Mouse (Mus musculus) CH12.LX (cell line): ENCODE measurements around the gene Rnf123. TPM values are rescaled to one million over a fixed set of nuclear protein-coding genes. Genes with fewer than 3 reads are reported as not detected.
A peak's percentile ranks its signal among the peaks of the same experiment; 100 is the strongest.

Experiments
- DNase-seq: peaks from one replicate; pipeline ENCODE4 v3.0.0-alpha.2; 2013; ENCODE audit errors: extremely low read depth
- H3K27ac ChIP-seq: 2 replicates; pipeline ENCODE4 v1.5.1; 2012; ENCODE audit warnings: low read depth, mild to moderate bottlenecking, control low read depth, moderate library complexity; ENCODE audit not compliant: insufficient read depth
- H3K27me3 ChIP-seq: replicated peaks from 2 replicates; pipeline ENCODE3; 2012; ENCODE audit warnings: inconsistent platforms
- H3K36me3 ChIP-seq, 2 experiments: replicated peaks in 1 of 2; 2 replicates each; pipeline versions ENCODE3 to v1.6.1; 2012; ENCODE audit warnings: inconsistent platforms in 1 of 2, low read length in 1 of 2, mild to moderate bottlenecking in 1 of 2, mixed read lengths in 1 of 2, moderate library complexity in 1 of 2; ENCODE audit not compliant: control insufficient read depth in 1 of 2, insufficient read depth in 1 of 2
- H3K4me1 ChIP-seq, 2 experiments: 2 replicates each; pipeline ENCODE4 v1.6.1; 2012; ENCODE audit warnings: inconsistent platforms in 1 of 2, moderate library complexity in 1 of 2; ENCODE audit not compliant: insufficient read depth in 2 of 2, control insufficient read depth in 1 of 2
- H3K4me2 ChIP-seq: 2 replicates; pipeline ENCODE4 v1.6.1; 2012; ENCODE audit warnings: low read depth, mild to moderate bottlenecking, control low read depth; ENCODE audit not compliant: poor library complexity, insufficient read depth, severe bottlenecking
- H3K4me3 ChIP-seq, 3 experiments: fragments of 150-350 bp in 1 of 3; sonication (generic) in 1 of 3; replicated peaks in 1 of 3; 2 replicates each; pipeline versions ENCODE3 to v1.5.1; 2011 to 2012; ENCODE audit warnings: low read depth in 2 of 3, low read length in 2 of 3, mild to moderate bottlenecking in 2 of 3, moderate library complexity in 2 of 3, control low read depth in 1 of 3, improper control_type of control experiment in 1 of 3, inconsistent platforms in 1 of 3, mixed read lengths in 1 of 3; ENCODE audit not compliant: poor library complexity in 1 of 3
- H3K79me2 ChIP-seq: replicated peaks from 2 replicates; pipeline ENCODE4 v1.6.1; 2012; ENCODE audit warnings: mild to moderate bottlenecking, moderate library complexity; ENCODE audit not compliant: control insufficient read depth, poor library complexity, insufficient read depth, severe bottlenecking; ENCODE audit errors: extremely low read depth
- H3K9ac ChIP-seq: 2 replicates; pipeline ENCODE4 v1.6.1; 2012; ENCODE audit warnings: low read depth, mild to moderate bottlenecking, control low read depth, moderate library complexity; ENCODE audit not compliant: insufficient read depth
- H3K9me3 ChIP-seq: replicated peaks from 2 replicates; pipeline ENCODE3; 2012; ENCODE audit warnings: low read length, inconsistent platforms, mixed read lengths
- BHLHE40 ChIP-seq: IDR thresholded peaks from 2 replicates; pipeline ENCODE4 v1.6.1; 2011; ENCODE audit warnings: mild to moderate bottlenecking, low read depth, low read length, improper control_type of control experiment
- CHD1 ChIP-seq: IDR thresholded peaks from 2 replicates; pipeline ENCODE4 v1.6.1; 2012; ENCODE audit warnings: low read depth, low read length, improper control_type of control experiment, inconsistent platforms
- CHD2 ChIP-seq: IDR thresholded peaks from 2 replicates; pipeline ENCODE4 v1.6.1; 2011; ENCODE audit warnings: low read length, improper control_type of control experiment
- ETS1 ChIP-seq: conservative IDR thresholded peaks from 2 replicates; pipeline ENCODE4 v1.6.1; 2012; ENCODE audit warnings: low read depth, mild to moderate bottlenecking, inconsistent platforms, low read length, improper control_type of control experiment, moderate library complexity
- HCFC1 ChIP-seq: IDR thresholded peaks from 2 replicates; pipeline ENCODE4 v1.6.1; 2012; ENCODE audit warnings: low read depth, mild to moderate bottlenecking, inconsistent platforms, low read length, improper control_type of control experiment
- JUN ChIP-seq: IDR thresholded peaks from 2 replicates; pipeline ENCODE4 v1.6.1; 2011; ENCODE audit warnings: low read depth, mild to moderate bottlenecking, low read length, improper control_type of control experiment, moderate library complexity; ENCODE audit not compliant: insufficient read depth
- JUND ChIP-seq: conservative IDR thresholded peaks from 2 replicates; pipeline ENCODE4 v1.6.1; 2011; ENCODE audit warnings: low read depth, low read length, improper control_type of control experiment
- MAX ChIP-seq: IDR thresholded peaks from 2 replicates; pipeline ENCODE4 v1.6.1; 2011; ENCODE audit warnings: low read length, improper control_type of control experiment
- MEF2A ChIP-seq: IDR thresholded peaks from 2 replicates; pipeline ENCODE4 v1.6.1; 2014; ENCODE audit warnings: low read depth, mild to moderate bottlenecking, inconsistent platforms, low read length, improper control_type of control experiment, borderline replicate concordance
- MXI1 ChIP-seq: IDR thresholded peaks from 2 replicates; pipeline ENCODE4 v1.6.1; 2011; ENCODE audit warnings: mild to moderate bottlenecking, low read depth, low read length, improper control_type of control experiment
- NRF1 ChIP-seq: IDR thresholded peaks from 2 replicates; pipeline ENCODE4 v1.6.1; 2014; ENCODE audit warnings: low read depth, mild to moderate bottlenecking, inconsistent platforms, low read length, improper control_type of control experiment, moderate library complexity
- PAX5 ChIP-seq: IDR thresholded peaks from 2 replicates; pipeline ENCODE4 v1.6.1; 2012; ENCODE audit warnings: low read length, inconsistent platforms, mixed read lengths
- POLR2A ChIP-seq: IDR thresholded peaks from 2 replicates; pipeline ENCODE4 v1.6.1; 2011; ENCODE audit warnings: low read depth, mild to moderate bottlenecking, improper control_type of control experiment, low read length
- POLR2AphosphoS2 ChIP-seq: IDR thresholded peaks from 2 replicates; pipeline ENCODE4 v1.6.1; 2011; ENCODE audit warnings: low read depth, low read length, improper control_type of control experiment
- RAD21 ChIP-seq: IDR thresholded peaks from 2 replicates; pipeline ENCODE4 v1.6.1; 2011; ENCODE audit warnings: low read depth, mild to moderate bottlenecking, low read length, improper control_type of control experiment, moderate library complexity
- SIN3A ChIP-seq: IDR thresholded peaks from 2 replicates; pipeline ENCODE4 v1.6.1; 2012; ENCODE audit warnings: low read length, improper control_type of control experiment, inconsistent platforms
- TCF12 ChIP-seq: IDR thresholded peaks from 2 replicates; pipeline ENCODE4 v1.6.1; 2014; ENCODE audit warnings: low read depth, mild to moderate bottlenecking, inconsistent platforms, low read length, improper control_type of control experiment
- USF2 ChIP-seq: conservative IDR thresholded peaks from 2 replicates; pipeline ENCODE4 v1.6.1; 2011; ENCODE audit warnings: low read depth, low read length, improper control_type of control experiment
- ZC3H11A ChIP-seq: IDR thresholded peaks from 2 replicates; pipeline ENCODE4 v1.6.1; 2012; ENCODE audit warnings: low read depth, mild to moderate bottlenecking, inconsistent platforms, low read length, improper control_type of control experiment
- ZKSCAN1 ChIP-seq: IDR thresholded peaks from 2 replicates; pipeline ENCODE4 v1.6.1; 2012; ENCODE audit warnings: low read depth, inconsistent platforms, low read length, improper control_type of control experiment, borderline replicate concordance
- ZMIZ1 ChIP-seq: IDR thresholded peaks from 2 replicates; pipeline ENCODE4 v1.6.1; 2012; ENCODE audit warnings: low read depth, mild to moderate bottlenecking, inconsistent platforms, low read length, improper control_type of control experiment
- dilution Hi-C: fragments of 300-500 bp; cut with MboI; formaldehyde crosslinking; loops from 2 replicates; pipeline ENCODE4 v1.14.3; 2020; ENCODE audit warnings: low sequenced_read_pairs; ENCODE audit not compliant: extremely low pct_unique_long_range_greater_than_20kb, extremely low pct_ligation_motif_present
- in situ Hi-C: fragments of 300-500 bp; cut with MboI; formaldehyde crosslinking; loops from 3 replicates; pipeline ENCODE4 v1.14.3; 2019; ENCODE audit warnings: low sequenced_read_pairs, low pct_ligation_motif_present, low pct_unique_long_range_greater_than_20kb, mixed read lengths
- polyA plus RNA-seq: library from polyadenylated mRNA; unstranded; fragments of >175 nt; gene quantifications from 2 replicates; pipeline ENCODE4 v1.2.1, GENCODE M21; 2012; ENCODE audit warnings: low read depth; ENCODE audit not compliant: insufficient read length
- total RNA-seq, 2 experiments: library from RNA; depleted of rRNA; stranded (reverse); fragments of 300-350 nt in 1 of 2; fragments of >200 nt in 1 of 2; gene quantifications; 2 replicates each; pipeline ENCODE4 v1.2.3; 2012 to 2014

Rnf123 gene
- total and polyA plus RNA-seq, 3 experiments = 10.0 to 50.0 (median 28.8) TPM

DNA sequence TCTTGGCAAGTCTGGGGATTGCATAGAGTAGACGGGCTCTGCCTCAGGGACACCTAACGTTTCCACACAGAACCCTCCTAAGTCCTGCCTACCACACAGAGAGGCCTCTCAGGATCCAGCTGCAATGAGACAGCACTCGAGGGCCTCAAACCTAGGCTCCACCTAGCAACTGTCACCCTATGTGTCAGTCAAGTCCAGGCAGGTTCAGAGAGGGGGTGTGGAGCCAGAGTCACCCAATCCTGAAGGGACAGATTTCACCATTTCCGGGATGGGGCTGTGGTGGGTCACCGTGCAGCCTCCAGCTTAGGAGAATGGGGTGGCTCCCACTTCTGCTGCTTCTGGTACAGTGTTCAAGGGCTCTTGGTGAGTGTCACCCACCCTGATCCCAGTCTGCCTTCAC is 3.0 kb downstream of the Rnf123 start, which contains the start of gene Mst1 (continued):
- TF ChIP-seq JUND (no peak), HCFC1 (peak; percentile 53), POLR2AphosphoS2 (no peak), MXI1 (peak; percentile 85; the same call in 1 of the 2 replicates), TCF12 (peak; percentile 67; the same call in 1 of the 2 replicates), ETS1 (0 out of 2 replicates have a peak, but pooled peaks have one; percentile 6), ZKSCAN1 (no peak)

DNA sequence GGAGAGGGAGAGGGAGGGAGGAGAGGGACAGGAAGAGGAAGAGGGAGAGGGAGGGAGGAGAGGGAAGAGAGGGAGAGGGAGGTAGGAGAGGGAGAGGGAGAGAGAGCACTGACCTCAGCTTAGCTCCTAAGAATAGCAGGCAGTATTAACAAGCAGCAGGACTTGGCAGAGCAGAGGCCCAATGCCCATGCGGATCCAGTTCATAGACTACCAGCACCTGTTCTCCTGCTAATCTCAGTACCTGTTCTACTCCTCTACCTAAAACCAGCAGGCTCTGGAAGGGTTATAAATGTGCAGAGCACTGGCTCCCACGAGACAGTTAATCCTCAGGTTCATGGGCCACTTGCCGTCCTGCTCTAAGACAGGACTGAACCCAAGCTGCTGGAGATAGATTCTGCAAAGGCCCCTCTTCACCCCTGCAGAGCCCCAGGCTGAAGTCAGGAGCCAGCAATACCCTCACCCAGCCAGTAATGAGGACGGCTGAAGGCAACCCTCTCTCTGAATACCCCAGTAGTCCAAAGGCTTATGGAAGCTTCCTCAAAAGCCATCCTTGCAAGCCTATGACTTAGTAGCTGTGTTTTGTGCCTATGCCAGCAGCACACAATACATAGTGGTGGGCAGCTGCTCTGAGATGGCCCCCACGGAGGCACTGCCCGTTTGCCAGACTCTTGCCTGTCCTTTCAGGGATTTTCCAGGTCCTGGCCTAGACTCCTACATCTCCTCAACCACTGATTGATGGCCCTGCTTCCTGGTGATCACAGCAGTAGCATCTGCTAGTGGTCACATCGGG is 9.8 kb downstream of the Rnf123 start:
- Histone ChIP-seq H3K79me2 (no peaks in the 10 kb centered on the region), H3K36me3 (peaks cover 46 to 73% of the 10 kb centered on the region in 2 experiments), H3K27ac (no peak overlapping the region), H3K27me3 (no peaks in the 10 kb centered on the region), H3K4me1 (peaks cover 4 to 14% of the 10 kb centered on the region in 2 experiments; a peak in 3 of 4 replicates), H3K9me3 (no peaks in the 10 kb centered on the region), H3K4me2 (no peak overlapping the region), H3K9ac (no peak overlapping the region), H3K4me3 (no peak overlapping the region)
- DNase-seq = no peak
- no peak for TF ChIP-seq NRF1
- TF ChIP-seq JUN = no peak
- no peak for TF ChIP-seq ZC3H11A
- no peak for TF ChIP-seq POLR2A
- TF ChIP-seq PAX5 = no peak
- TF ChIP-seq RAD21 = no peak
- no peak for TF ChIP-seq SIN3A
- TF ChIP-seq USF2 = no peak
- TF ChIP-seq POLR2AphosphoS2 = no peak
- TF ChIP-seq MAX = no peak
- TF ChIP-seq BHLHE40 = no peak
- no peak for TF ChIP-seq MEF2A
- TF ChIP-seq ZMIZ1 = no peak
- no peak for TF ChIP-seq CHD2
- TF ChIP-seq HCFC1 = no peak
- no peak for TF ChIP-seq ZKSCAN1
- no peak for TF ChIP-seq CHD1
- in situ Hi-C loops = no loop called here
- dilution Hi-C loops = no loop called here
